Mouse (Mus musculus): Measurements from ENCODE around the gene Adgrl1.
"Not testable (repeated sequence)": the region's sequence is repeated elsewhere in the genome, so short reads cannot be mapped to it uniquely, and the experiment has no call there.

GRCm38 (mm10) chr8:83983222-83983621 is 83.3 kb downstream of the Adgrl1 start:
- not testable (repeated sequence) for TF ChIP-seq POLR2A (IDR thresholded peaks at IDR 0.05; ENCODE audit: borderline replicate concordance, extremely low read depth, insufficient read depth, insufficient read length, poor library complexity, severe bottlenecking); CTCF (IDR thresholded peaks at IDR 0.05; ENCODE audit: borderline replicate concordance, extremely low read depth, insufficient read depth, insufficient read length)

Data from brain, embryonic 14.5 days (tissue).